Mouse (Mus musculus): Measurements from ENCODE around the gene Fam216b. TPM values are rescaled to one million over a fixed set of nuclear protein-coding genes. Genes with fewer than 3 reads are reported as not detected.

The Fam216b gene
- total RNA-seq (2014; fragmentation: Nextera tagmentation) (not detected in 2 replicates), total RNA-seq (2017) (0.06 and 0.38 TPM in 2 replicates), polyA plus RNA-seq (2012) (not detected in 2 replicates)

GRCm38 (mm10) chr14:78088907-78089306 is at the start of gene Fam216b:
Gene Fam216b, minus strand, starts transcription at chr14:78089007.
- Histone ChIP-seq H3K27me3 (ENCODE audit: insufficient read depth, low read length) (no peaks in the 10 kb centered on the region), H3K4me1 (ENCODE audit: insufficient read depth, low read depth, low read length) (no peaks in the 10 kb centered on the region), H3K9me3 (replicated peaks) (peaks cover 33% of the 10 kb centered on the region), H3K36me3 (replicated peaks) (no peaks in the 10 kb centered on the region), H3K4me3 (ENCODE audit: low read depth, low read length) (no peak within 1 kb of the TSS)
- TF ChIP-seq CTCF (IDR thresholded peaks at IDR 0.05; ENCODE audit: low read depth, low read length) (no peak), POLR2AphosphoS5 (IDR thresholded peaks at IDR 0.05; ENCODE audit: insufficient replicate concordance, low read depth, low read length) (no peak), GATA1 (IDR thresholded peaks at IDR 0.05; ENCODE audit: borderline replicate concordance, low read length) (no peak), GATA2 (IDR thresholded peaks at IDR 0.05; ENCODE audit: borderline replicate concordance, low read depth, low read length) (no peak), TAL1 (conservative IDR thresholded peaks at IDR 0.05; ENCODE audit: low read depth, low read length) (no peak)
- DNase-seq (ENCODE audit: low spot score) (no peak), ATAC-seq (ENCODE audit: extremely low read depth, insufficient number of reproducible peaks, low FRiP score, poor library complexity, severe bottlenecking) (no peak)

- no peaks in the 10 kb centered on the region for H3K4me1 ChIP-seq (ENCODE audit: insufficient read depth, low read depth, low read length)
- no peaks in the 10 kb centered on the region for H3K27me3 ChIP-seq (ENCODE audit: insufficient read depth, low read length)
- DNase-seq (ENCODE audit: low spot score) (no peak), ATAC-seq (ENCODE audit: extremely low read depth, insufficient number of reproducible peaks, low FRiP score, poor library complexity, severe bottlenecking) (no peak)
- no peaks in the 10 kb centered on the region for H3K36me3 ChIP-seq (replicated peaks)
- TF ChIP-seq GATA2 (IDR thresholded peaks at IDR 0.05; ENCODE audit: borderline replicate concordance, low read depth, low read length) (no peak), CTCF (IDR thresholded peaks at IDR 0.05; ENCODE audit: low read depth, low read length) (no peak), GATA1 (IDR thresholded peaks at IDR 0.05; ENCODE audit: borderline replicate concordance, low read length) (no peak), POLR2AphosphoS5 (IDR thresholded peaks at IDR 0.05; ENCODE audit: insufficient replicate concordance, low read depth, low read length) (no peak), TAL1 (conservative IDR thresholded peaks at IDR 0.05; ENCODE audit: low read depth, low read length) (no peak)
- H3K9me3 ChIP-seq (replicated peaks): peaks cover 27% of the 10 kb centered on the region
- no peak overlapping the region for H3K4me3 ChIP-seq (ENCODE audit: low read depth, low read length)
Measured at GRCm38 (mm10) chr14:78132368-78133052, 43.7 kb upstream of the Fam216b start.

GRCm38 (mm10) chr14:78126670-78127069 is 37.9 kb upstream of the Fam216b start:
- TF ChIP-seq GATA1 (IDR thresholded peaks at IDR 0.05; ENCODE audit: borderline replicate concordance, low read length) (no peak), GATA2 (IDR thresholded peaks at IDR 0.05; ENCODE audit: borderline replicate concordance, low read depth, low read length) (no peak), POLR2AphosphoS5 (IDR thresholded peaks at IDR 0.05; ENCODE audit: insufficient replicate concordance, low read depth, low read length) (no peak), CTCF (IDR thresholded peaks at IDR 0.05; ENCODE audit: low read depth, low read length) (no peak), TAL1 (conservative IDR thresholded peaks at IDR 0.05; ENCODE audit: low read depth, low read length) (no peak)
- DNase-seq (ENCODE audit: low spot score) (no peak), ATAC-seq (ENCODE audit: extremely low read depth, insufficient number of reproducible peaks, low FRiP score, poor library complexity, severe bottlenecking) (no peak)
- Histone ChIP-seq H3K4me1 (ENCODE audit: insufficient read depth, low read depth, low read length) (no peaks in the 10 kb centered on the region), H3K36me3 (replicated peaks) (no peaks in the 10 kb centered on the region), H3K27me3 (ENCODE audit: insufficient read depth, low read length) (no peaks in the 10 kb centered on the region), H3K9me3 (replicated peaks) (peaks cover 42% of the 10 kb centered on the region), H3K4me3 (ENCODE audit: low read depth, low read length) (no peak overlapping the region)

GRCm38 (mm10) chr14:78120286-78120685 is 31.5 kb upstream of the Fam216b start:
- ATAC-seq (ENCODE audit: extremely low read depth, insufficient number of reproducible peaks, low FRiP score, poor library complexity, severe bottlenecking): no peak
- H3K4me3 ChIP-seq (ENCODE audit: low read depth, low read length): no peak overlapping the region
- H3K9me3 ChIP-seq (replicated peaks): peaks cover 59% of the 10 kb centered on the region
- no peak for TF ChIP-seq POLR2AphosphoS5 (IDR thresholded peaks at IDR 0.05; ENCODE audit: insufficient replicate concordance, low read depth, low read length)
- no peak for TF ChIP-seq GATA1 (IDR thresholded peaks at IDR 0.05; ENCODE audit: borderline replicate concordance, low read length)
- TF ChIP-seq GATA2 (IDR thresholded peaks at IDR 0.05; ENCODE audit: borderline replicate concordance, low read depth, low read length): no peak
- TF ChIP-seq CTCF (IDR thresholded peaks at IDR 0.05; ENCODE audit: low read depth, low read length): no peak
- TF ChIP-seq TAL1 (conservative IDR thresholded peaks at IDR 0.05; ENCODE audit: low read depth, low read length): no peak
- no peak for DNase-seq (ENCODE audit: low spot score)
- H3K36me3 ChIP-seq (replicated peaks): no peaks in the 10 kb centered on the region
- H3K4me1 ChIP-seq (ENCODE audit: insufficient read depth, low read depth, low read length): no peaks in the 10 kb centered on the region
- no peaks in the 10 kb centered on the region for H3K27me3 ChIP-seq (ENCODE audit: insufficient read depth, low read length)

GRCm38 (mm10) chr14:78119449-78120200 is 30.8 kb upstream of the Fam216b start:
- Histone ChIP-seq H3K9me3 (replicated peaks) (peaks cover 56% of the 10 kb centered on the region), H3K4me3 (ENCODE audit: low read depth, low read length) (no peak overlapping the region), H3K27me3 (ENCODE audit: insufficient read depth, low read length) (no peaks in the 10 kb centered on the region), H3K4me1 (ENCODE audit: insufficient read depth, low read depth, low read length) (no peaks in the 10 kb centered on the region), H3K36me3 (replicated peaks) (no peaks in the 10 kb centered on the region)
- no peak for DNase-seq (ENCODE audit: low spot score)
- TF ChIP-seq CTCF (IDR thresholded peaks at IDR 0.05; ENCODE audit: low read depth, low read length) (no peak), POLR2AphosphoS5 (IDR thresholded peaks at IDR 0.05; ENCODE audit: insufficient replicate concordance, low read depth, low read length) (no peak), GATA1 (IDR thresholded peaks at IDR 0.05; ENCODE audit: borderline replicate concordance, low read length) (no peak), GATA2 (IDR thresholded peaks at IDR 0.05; ENCODE audit: borderline replicate concordance, low read depth, low read length) (no peak), TAL1 (conservative IDR thresholded peaks at IDR 0.05; ENCODE audit: low read depth, low read length) (no peak)
- no peak for ATAC-seq (ENCODE audit: extremely low read depth, insufficient number of reproducible peaks, low FRiP score, poor library complexity, severe bottlenecking)

- TF ChIP-seq CTCF (IDR thresholded peaks at IDR 0.05; ENCODE audit: low read depth, low read length) (no peak), TAL1 (conservative IDR thresholded peaks at IDR 0.05; ENCODE audit: low read depth, low read length) (no peak), GATA1 (IDR thresholded peaks at IDR 0.05; ENCODE audit: borderline replicate concordance, low read length) (no peak), GATA2 (IDR thresholded peaks at IDR 0.05; ENCODE audit: borderline replicate concordance, low read depth, low read length) (no peak), POLR2AphosphoS5 (IDR thresholded peaks at IDR 0.05; ENCODE audit: insufficient replicate concordance, low read depth, low read length) (no peak)
- no peak for DNase-seq (ENCODE audit: low spot score)
- no peak overlapping the region for H3K4me3 ChIP-seq (ENCODE audit: low read depth, low read length)
- ATAC-seq (ENCODE audit: extremely low read depth, insufficient number of reproducible peaks, low FRiP score, poor library complexity, severe bottlenecking): no peak
- no peaks in the 10 kb centered on the region for H3K4me1 ChIP-seq (ENCODE audit: insufficient read depth, low read depth, low read length)
- no peaks in the 10 kb centered on the region for H3K27me3 ChIP-seq (ENCODE audit: insufficient read depth, low read length)
- H3K36me3 ChIP-seq (replicated peaks): no peaks in the 10 kb centered on the region
- H3K9me3 ChIP-seq (replicated peaks): peaks cover 47% of the 10 kb centered on the region
Measured at GRCm38 (mm10) chr14:78117671-78118070, 28.9 kb upstream of the Fam216b start.
